Mouse (Mus musculus): ENCODE data around the gene Ctbp2. TPM values are rescaled to one million over a fixed set of nuclear protein-coding genes. Genes with fewer than 3 reads are reported as not detected.
A peak's percentile ranks its signal among the peaks of the same experiment; 100 is the strongest.

The Ctbp2 gene
- polyA plus RNA-seq, 1 experiment from 2014 or later, result 50.5 TPM

- ATAC-seq (ENCODE audit: low FRiP score), result no peak
- no peaks in the 10 kb centered on the region for H3K9me3 ChIP-seq (replicated peaks)
- H3K9ac ChIP-seq (replicated peaks), result no peak overlapping the region
- H3K36me3 ChIP-seq, result no peaks in the 10 kb centered on the region
- H3K27me3 ChIP-seq (replicated peaks), result no peaks in the 10 kb centered on the region
- peak overlapping the region; percentile 73; the same call in 1 of the 2 replicates for H3K27ac ChIP-seq (replicated peaks)
- WGBS, result 67% methylated on average over 14 of the region's 14 CpGs
- H3K4me2 ChIP-seq, result no peak overlapping the region
- H3K4me1 ChIP-seq, result peaks cover 81% of the 10 kb centered on the region
- no peak overlapping the region for H3K4me3 ChIP-seq (replicated peaks)
Observed at GRCm38 (mm10) chr7:133012637-133013366, 111.4 kb downstream of the Ctbp2 start.

GRCm38 (mm10) chr7:133011611-133012010, 112.5 kb downstream of the Ctbp2 start:
- Histone ChIP-seq H3K9ac (replicated peaks) (no peak overlapping the region), H3K27me3 (replicated peaks) (no peaks in the 10 kb centered on the region), H3K4me2 (peak overlapping the region; percentile 24), H3K4me1 (peaks cover 89% of the 10 kb centered on the region), H3K27ac (replicated peaks) (peak overlapping the region; percentile 73), H3K9me3 (replicated peaks) (no peaks in the 10 kb centered on the region), H3K4me3 (replicated peaks) (no peak overlapping the region), H3K36me3 (no peaks in the 10 kb centered on the region)
- WGBS, result 38% methylated on average over 4 of the region's 4 CpGs
- ATAC-seq (ENCODE audit: low FRiP score), result no peak

GRCm38 (mm10) chr7:133011191-133011590, 113.0 kb downstream of the Ctbp2 start:
- WGBS, result 18% methylated on average over 5 of the region's 5 CpGs
- Histone ChIP-seq H3K4me2 (peak overlapping the region; percentile 24), H3K4me1 (peaks cover 89% of the 10 kb centered on the region), H3K36me3 (no peaks in the 10 kb centered on the region), H3K27me3 (replicated peaks) (no peaks in the 10 kb centered on the region), H3K9ac (replicated peaks) (no peak overlapping the region), H3K4me3 (replicated peaks) (no peak overlapping the region), H3K9me3 (replicated peaks) (no peaks in the 10 kb centered on the region), H3K27ac (replicated peaks) (peak overlapping the region; percentile 73)
- ATAC-seq (ENCODE audit: low FRiP score), result peak; percentile 63; the same call in 1 of the 2 replicates

- Histone ChIP-seq H3K9me3 (replicated peaks) (no peaks in the 10 kb centered on the region), H3K27ac (replicated peaks) (peak overlapping the region; percentile 73), H3K4me1 (peaks cover 84% of the 10 kb centered on the region), H3K4me2 (no peak overlapping the region), H3K36me3 (no peaks in the 10 kb centered on the region), H3K9ac (replicated peaks) (no peak overlapping the region), H3K27me3 (replicated peaks) (no peaks in the 10 kb centered on the region), H3K4me3 (replicated peaks) (no peak overlapping the region)
- no peak for ATAC-seq (ENCODE audit: low FRiP score)
- 84% methylated on average over 3 of the region's 3 CpGs for WGBS
Observed at GRCm38 (mm10) chr7:133010477-133010876, 113.7 kb downstream of the Ctbp2 start.

GRCm38 (mm10) chr7:133009676-133010075, 114.5 kb downstream of the Ctbp2 start:
- no peak for ATAC-seq (ENCODE audit: low FRiP score)
- WGBS, result 77% methylated on average over 8 of the region's 8 CpGs
- Histone ChIP-seq H3K36me3 (no peaks in the 10 kb centered on the region), H3K4me3 (replicated peaks) (no peak overlapping the region), H3K9me3 (replicated peaks) (no peaks in the 10 kb centered on the region), H3K9ac (replicated peaks) (no peak overlapping the region), H3K4me2 (no peak overlapping the region), H3K27ac (replicated peaks) (0 out of 2 replicates have a peak overlapping the region, but pooled peaks have one; percentile 73), H3K4me1 (peaks cover 79% of the 10 kb centered on the region), H3K27me3 (replicated peaks) (no peaks in the 10 kb centered on the region)

GRCm38 (mm10) chr7:133008663-133009062, 115.5 kb downstream of the Ctbp2 start:
- H3K4me2 ChIP-seq, result no peak overlapping the region
- H3K27ac ChIP-seq (replicated peaks), result no peak overlapping the region
- no peaks in the 10 kb centered on the region for H3K36me3 ChIP-seq
- ATAC-seq (ENCODE audit: low FRiP score), result no peak
- no peaks in the 10 kb centered on the region for H3K9me3 ChIP-seq (replicated peaks)
- H3K4me3 ChIP-seq (replicated peaks), result no peak overlapping the region
- H3K9ac ChIP-seq (replicated peaks), result no peak overlapping the region
- WGBS, result 63% methylated on average over 4 of the region's 4 CpGs
- peaks cover 74% of the 10 kb centered on the region for H3K4me1 ChIP-seq
- no peaks in the 10 kb centered on the region for H3K27me3 ChIP-seq (replicated peaks)

GRCm38 (mm10) chr7:133007343-133007742, 116.8 kb downstream of the Ctbp2 start:
- Histone ChIP-seq H3K36me3 (no peaks in the 10 kb centered on the region), H3K9ac (replicated peaks) (no peak overlapping the region), H3K4me1 (peaks cover 67% of the 10 kb centered on the region), H3K4me3 (replicated peaks) (no peak overlapping the region), H3K27me3 (replicated peaks) (no peaks in the 10 kb centered on the region), H3K9me3 (replicated peaks) (no peaks in the 10 kb centered on the region), H3K27ac (replicated peaks) (no peak overlapping the region), H3K4me2 (no peak overlapping the region)
- no peak for ATAC-seq (ENCODE audit: low FRiP score)
- WGBS, result 77% methylated on average over 11 of the region's 11 CpGs

GRCm38 (mm10) chr7:133005772-133006171, 118.4 kb downstream of the Ctbp2 start:
- 93% methylated on average over 7 of the region's 7 CpGs for WGBS

GRCm38 (mm10) chr7:133003421-133003820, 120.7 kb downstream of the Ctbp2 start:
- no peaks in the 10 kb centered on the region for H3K27me3 ChIP-seq (replicated peaks)
- WGBS, result 37% methylated on average over 3 of the region's 3 CpGs
- peaks cover 7% of the 10 kb centered on the region for H3K36me3 ChIP-seq
- H3K4me1 ChIP-seq, result peaks cover 28% of the 10 kb centered on the region
- H3K9ac ChIP-seq (replicated peaks), result no peak overlapping the region
- no peaks in the 10 kb centered on the region for H3K9me3 ChIP-seq (replicated peaks)
- H3K27ac ChIP-seq (replicated peaks), result no peak overlapping the region
- no peak overlapping the region for H3K4me2 ChIP-seq
- no peak for ATAC-seq (ENCODE audit: low FRiP score)
- no peak overlapping the region for H3K4me3 ChIP-seq (replicated peaks)

More at GRCm38 (mm10) chr7:133005772-133006171, 118.4 kb downstream of the Ctbp2 start:
- ATAC-seq (ENCODE audit: low FRiP score), result no peak
- Histone ChIP-seq H3K27me3 (replicated peaks) (no peaks in the 10 kb centered on the region), H3K4me1 (peaks cover 51% of the 10 kb centered on the region), H3K36me3 (peaks cover 2% of the 10 kb centered on the region; the same call in 1 of the 2 replicates), H3K9ac (replicated peaks) (no peak overlapping the region), H3K27ac (replicated peaks) (no peak overlapping the region), H3K4me2 (no peak overlapping the region), H3K4me3 (replicated peaks) (no peak overlapping the region), H3K9me3 (replicated peaks) (no peaks in the 10 kb centered on the region)

- ATAC-seq (ENCODE audit: low FRiP score), result no peak
- Histone ChIP-seq H3K9me3 (replicated peaks) (no peaks in the 10 kb centered on the region), H3K27me3 (replicated peaks) (no peaks in the 10 kb centered on the region), H3K4me3 (replicated peaks) (no peak overlapping the region), H3K4me1 (peaks cover 17% of the 10 kb centered on the region), H3K4me2 (no peak overlapping the region), H3K36me3 (peaks cover 18% of the 10 kb centered on the region), H3K27ac (replicated peaks) (no peak overlapping the region), H3K9ac (replicated peaks) (no peak overlapping the region)
- 84% methylated on average over 6 of the region's 6 CpGs for WGBS
Observed at GRCm38 (mm10) chr7:133002271-133002670, 121.9 kb downstream of the Ctbp2 start.

- peaks cover 14% of the 10 kb centered on the region; the same call in 1 of the 2 replicates for H3K4me1 ChIP-seq
- H3K4me2 ChIP-seq, result no peak overlapping the region
- peaks cover 23% of the 10 kb centered on the region for H3K36me3 ChIP-seq
- no peak overlapping the region for H3K27ac ChIP-seq (replicated peaks)
- ATAC-seq (ENCODE audit: low FRiP score), result no peak
- no peaks in the 10 kb centered on the region for H3K27me3 ChIP-seq (replicated peaks)
- no peak overlapping the region for H3K4me3 ChIP-seq (replicated peaks)
- 99% methylated on average over 3 of the region's 3 CpGs for WGBS
- H3K9me3 ChIP-seq (replicated peaks), result no peaks in the 10 kb centered on the region
- no peak overlapping the region for H3K9ac ChIP-seq (replicated peaks)
Observed at GRCm38 (mm10) chr7:133001388-133001787, 122.8 kb downstream of the Ctbp2 start.

- 95% methylated on average over 11 of the region's 11 CpGs for WGBS
- H3K9ac ChIP-seq (replicated peaks), result no peak overlapping the region
- no peak for ATAC-seq (ENCODE audit: low FRiP score)
Observed at GRCm38 (mm10) chr7:132999061-132999460, 125.1 kb downstream of the Ctbp2 start.

More at GRCm38 (mm10) chr7:132999061-132999460, 125.1 kb downstream of the Ctbp2 start:
- no peak overlapping the region for H3K4me3 ChIP-seq (replicated peaks)
- H3K9me3 ChIP-seq (replicated peaks), result no peaks in the 10 kb centered on the region
- peaks cover 19% of the 10 kb centered on the region for H3K4me1 ChIP-seq
- H3K27me3 ChIP-seq (replicated peaks), result no peaks in the 10 kb centered on the region
- H3K4me2 ChIP-seq, result no peak overlapping the region
- H3K36me3 ChIP-seq, result peaks cover 30% of the 10 kb centered on the region
- no peak overlapping the region for H3K27ac ChIP-seq (replicated peaks)
